Mouse (Mus musculus): ENCODE measurements around the gene Bpifa5.

GRCm38 (mm10) chr2:154189877-154190434 is 27.5 kb downstream of the Bpifa5 start:
- TF ChIP-seq POLR2A (IDR thresholded peaks at IDR 0.05; ENCODE audit: insufficient read length, low read depth) (no peak), E2F4 (IDR thresholded peaks at IDR 0.05; ENCODE audit: insufficient read depth) (no peak), MAX (IDR thresholded peaks at IDR 0.05; ENCODE audit: low read depth) (no peak)
